Mouse (Mus musculus): ENCODE measurements around the gene Olfr791. TPM values are rescaled to one million over a fixed set of nuclear protein-coding genes. Genes with fewer than 3 reads are reported as not detected.

The Olfr791 gene
- not detected for total RNA-seq (2021)
- long read RNA-seq, experiment 1 = 0 reads
- long read RNA-seq, experiment 2 = 0 reads

GRCm38 (mm10) chr10:129521492-129521891 lies at the start of gene Olfr791:
TSS of gene Olfr791 (plus strand) at chr10:129521792.
- no peak for DNase-seq (ENCODE audit: low spot score in 2 of 2)

- DNase-seq (ENCODE audit: low spot score in 2 of 2) = no peak
Measured at GRCm38 (mm10) chr10:129473256-129473655, 48.3 kb upstream of the Olfr791 start.

GRCm38 (mm10) chr10:129473723-129474122 lies 47.9 kb upstream of the Olfr791 start:
- no peak for DNase-seq (ENCODE audit: low spot score in 2 of 2)

GRCm38 (mm10) chr10:129484452-129484851 lies 37.1 kb upstream of the Olfr791 start, which contains the start of gene Olfr789:
TSS of gene Olfr789 (plus strand) at chr10:129484752.
- no peak for DNase-seq (ENCODE audit: low spot score in 2 of 2)

GRCm38 (mm10) chr10:129490101-129490500 lies 31.5 kb upstream of the Olfr791 start:
- DNase-seq (ENCODE audit: low spot score in 2 of 2) = no peak

- DNase-seq (ENCODE audit: low spot score in 2 of 2) = no peak
Measured at GRCm38 (mm10) chr10:129498192-129498591, 23.4 kb upstream of the Olfr791 start, which contains the start of gene Olfr790. TSS of gene Olfr790 (plus strand) at chr10:129498492.

- DNase-seq (ENCODE audit: low spot score in 2 of 2) = no peak
Measured at GRCm38 (mm10) chr10:129538862-129539261, 17.3 kb downstream of the Olfr791 start, which contains the start of gene Olfr792. TSS of gene Olfr792 (plus strand) at chr10:129539162.

- no peak for DNase-seq (ENCODE audit: low spot score in 2 of 2)
Measured at GRCm38 (mm10) chr10:129549354-129549753, 27.8 kb downstream of the Olfr791 start.

- no peak for DNase-seq (ENCODE audit: low spot score in 2 of 2)
Measured at GRCm38 (mm10) chr10:129567355-129567754, 45.8 kb downstream of the Olfr791 start, which contains the start of gene Olfr794. TSS of gene Olfr794 (plus strand) at chr10:129567655.

- DNase-seq (ENCODE audit: low spot score in 2 of 2) = no peak
Measured at GRCm38 (mm10) chr10:129577066-129577465, 55.5 kb downstream of the Olfr791 start.

Other genes starting within 250 kb of the Olfr791 start
- not detected for gene Olfr780, start 203.7 kb upstream of the Olfr791 start, total RNA-seq (2021)
- not detected for gene Olfr781, start 192.9 kb upstream of the Olfr791 start, total RNA-seq (2021)
- gene Olfr782, start 172.9 kb upstream of the Olfr791 start, total RNA-seq (2021) = not detected
- under 1 TPM in 1 of 2 experiments, not detected in 1; 0.08 TPM for gene Olfr784, start 137.7 kb upstream of the Olfr791 start, total RNA-seq (2021)
- gene Olfr785, start 116.4 kb upstream of the Olfr791 start, total RNA-seq (2021) = not detected
- gene Olfr786, start 94.5 kb upstream of the Olfr791 start, total RNA-seq (2021) = not detected
- gene Olfr787, start 59.9 kb upstream of the Olfr791 start, total RNA-seq (2021) = not detected
- not detected for gene Olfr788, start 50.8 kb upstream of the Olfr791 start, total RNA-seq (2021)
- not detected for gene Olfr789, start 37.0 kb upstream of the Olfr791 start, total RNA-seq (2021)
- gene Olfr790, start 23.3 kb upstream of the Olfr791 start, total RNA-seq (2021) = not detected
- gene Olfr792, start 17.4 kb downstream of the Olfr791 start, total RNA-seq (2021) = not detected
- not detected for gene Olfr794, start 45.9 kb downstream of the Olfr791 start, total RNA-seq (2021)
- not detected for gene Olfr796, start 90.8 kb downstream of the Olfr791 start, total RNA-seq (2021)
- not detected for gene Olfr798, start 106.1 kb downstream of the Olfr791 start, total RNA-seq (2021)
- not detected for gene Olfr799, start 115.7 kb downstream of the Olfr791 start, total RNA-seq (2021)
- gene Olfr800, start 135.9 kb downstream of the Olfr791 start, total RNA-seq (2021) = not detected
- gene Olfr801, start 152.1 kb downstream of the Olfr791 start, total RNA-seq (2021) = not detected
- not detected for gene Olfr802, start 166.4 kb downstream of the Olfr791 start, total RNA-seq (2021)
- not detected for gene Olfr803, start 172.5 kb downstream of the Olfr791 start, total RNA-seq (2021)
- not detected for gene Olfr804, start 181.4 kb downstream of the Olfr791 start, total RNA-seq (2021)
- not detected for gene Olfr805, start 207.6 kb downstream of the Olfr791 start, total RNA-seq (2021)
- gene Olfr806, start 220.1 kb downstream of the Olfr791 start, total RNA-seq (2021) = not detected
- not detected for gene Olfr807, start 236.0 kb downstream of the Olfr791 start, total RNA-seq (2021)
- not detected for gene Olfr808, start 243.7 kb downstream of the Olfr791 start, total RNA-seq (2021)